Mouse (Mus musculus) layer of hippocampus, adult 9-11 months (tissue): ENCODE measurements around the gene Klk6.
A peak's percentile ranks its signal among the peaks of the same experiment; 100 is the strongest.

ENCODE experiments used
- DNase-seq: peaks from one replicate; pipeline ENCODE4 v3.0.0; 2022

Gene Klk6

DNA sequence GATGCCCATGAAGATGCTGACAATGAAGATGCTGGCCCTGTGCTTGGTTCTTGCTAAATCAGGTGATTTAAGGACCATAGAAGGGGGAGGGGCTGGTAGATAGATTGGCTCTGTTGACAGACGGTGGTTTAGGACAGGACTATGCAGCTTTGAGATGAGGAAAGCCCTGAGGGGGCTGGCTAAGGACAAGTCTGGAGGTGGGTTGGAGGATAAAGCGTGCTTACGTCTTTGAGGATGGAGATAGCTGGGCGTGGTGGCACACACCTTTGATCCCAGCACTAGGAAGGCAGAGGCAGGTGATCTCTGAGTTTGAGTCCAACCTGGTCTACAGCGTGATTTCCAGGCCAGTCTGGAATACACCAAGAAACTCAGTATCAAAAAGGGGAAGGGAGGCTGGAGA lies 1.8 kb downstream of the Klk6 start:
- no peak for DNase-seq

DNA sequence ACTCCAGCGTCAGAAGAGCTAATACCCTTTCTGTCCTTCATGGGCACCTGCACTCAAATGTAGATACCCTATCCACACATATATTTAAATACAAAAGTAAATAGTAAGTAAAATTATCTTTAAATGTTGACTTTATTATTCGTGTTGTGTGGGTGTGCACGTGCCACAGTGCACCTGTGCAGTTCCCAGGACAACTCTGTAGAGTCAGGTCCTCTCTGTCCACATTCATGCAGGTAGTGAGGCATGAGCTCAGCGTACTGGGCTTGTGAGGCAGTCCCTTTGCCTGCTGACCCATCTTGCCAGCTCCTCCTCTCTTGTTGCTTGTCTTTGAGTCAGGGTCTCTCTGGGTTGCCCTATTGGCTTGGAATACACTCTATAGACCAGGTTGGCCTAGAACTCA lies 3.4 kb downstream of the Klk6 start:
- no peak for DNase-seq

DNA sequence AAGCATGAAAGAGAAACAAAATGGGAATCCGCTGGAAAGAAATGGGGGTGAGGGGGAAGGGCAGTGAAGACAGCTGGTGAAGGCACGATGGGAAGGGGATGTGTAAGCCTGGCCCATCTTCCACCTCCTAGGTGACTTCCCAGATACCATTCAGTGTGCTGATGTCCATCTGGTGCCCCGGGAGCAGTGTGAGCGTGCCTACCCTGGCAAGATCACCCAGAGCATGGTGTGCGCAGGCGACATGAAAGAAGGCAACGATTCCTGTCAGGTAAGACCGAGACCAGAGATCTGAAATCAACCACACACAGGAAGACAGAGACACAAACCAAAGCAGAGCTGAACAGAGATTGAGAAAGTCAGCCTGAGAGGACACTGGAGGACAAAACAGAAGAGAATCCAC lies 4.7 kb downstream of the Klk6 start:
- no peak for DNase-seq

DNA sequence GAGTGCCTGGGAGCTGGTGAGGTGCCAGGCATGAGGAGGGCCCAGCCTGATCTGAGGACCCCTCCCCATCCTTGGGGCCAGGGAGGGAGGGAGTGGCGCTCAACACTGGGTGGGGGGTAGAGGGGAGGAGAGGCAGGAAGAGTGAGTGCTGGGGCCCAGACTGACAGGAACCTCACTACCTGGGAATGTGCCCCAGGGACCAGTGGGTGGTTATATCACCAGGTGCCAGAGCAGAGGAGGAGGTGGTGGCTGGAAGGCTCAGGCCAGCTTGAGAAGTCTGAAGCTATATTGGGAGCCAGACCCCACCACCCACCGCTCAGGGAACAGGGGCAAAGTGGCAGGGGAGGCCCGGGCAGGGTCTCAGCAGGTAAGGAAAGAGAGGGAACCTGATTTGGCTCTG lies 17.4 kb downstream of the Klk6 start, which contains the start of gene Klk5:
Klk5 (plus strand) TSS at position 271 of the 400 bp plus-strand sequence.
- DNase-seq, result no peak

DNA sequence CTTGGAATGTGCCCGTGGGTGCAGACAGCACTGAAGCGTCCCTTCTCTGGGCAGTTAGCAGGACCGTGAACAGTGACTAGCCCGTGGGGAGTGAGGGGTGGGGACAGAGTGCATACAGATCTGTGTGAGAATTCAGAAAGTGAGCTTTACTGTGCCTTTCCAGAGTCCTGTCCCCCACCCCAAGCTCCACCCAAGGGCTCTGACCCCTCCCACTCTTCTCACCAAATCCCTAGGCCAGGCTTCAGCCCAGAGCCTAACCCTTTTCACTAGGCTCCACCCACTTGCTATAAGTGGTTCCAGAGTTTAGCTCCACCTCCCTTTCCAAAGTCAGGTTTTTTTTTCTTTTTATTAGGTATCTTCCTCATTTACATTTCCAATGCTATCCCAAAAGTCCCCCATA lies 19.5 kb downstream of the Klk6 start:
- no peak for DNase-seq

DNA sequence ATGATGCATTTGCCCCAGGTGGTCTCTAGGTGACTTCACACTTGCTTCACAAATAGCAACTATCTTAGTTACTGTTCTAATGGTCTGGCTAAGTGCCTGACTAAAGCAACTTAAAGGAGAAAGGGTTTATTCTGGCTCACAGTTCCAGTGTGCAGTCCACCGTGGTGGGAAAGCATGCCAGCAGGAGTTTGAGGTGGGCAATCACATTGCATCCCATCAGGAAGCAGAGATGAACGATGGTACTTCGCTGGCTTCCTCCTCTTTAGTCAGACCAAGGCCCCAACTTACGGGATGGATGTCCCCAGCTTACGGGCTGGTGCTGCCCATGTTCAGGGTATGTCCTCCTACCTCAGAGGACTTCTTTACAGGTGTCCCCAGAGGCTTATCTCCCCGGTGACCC lies 27.3 kb downstream of the Klk6 start:
- no peak for DNase-seq

DNA sequence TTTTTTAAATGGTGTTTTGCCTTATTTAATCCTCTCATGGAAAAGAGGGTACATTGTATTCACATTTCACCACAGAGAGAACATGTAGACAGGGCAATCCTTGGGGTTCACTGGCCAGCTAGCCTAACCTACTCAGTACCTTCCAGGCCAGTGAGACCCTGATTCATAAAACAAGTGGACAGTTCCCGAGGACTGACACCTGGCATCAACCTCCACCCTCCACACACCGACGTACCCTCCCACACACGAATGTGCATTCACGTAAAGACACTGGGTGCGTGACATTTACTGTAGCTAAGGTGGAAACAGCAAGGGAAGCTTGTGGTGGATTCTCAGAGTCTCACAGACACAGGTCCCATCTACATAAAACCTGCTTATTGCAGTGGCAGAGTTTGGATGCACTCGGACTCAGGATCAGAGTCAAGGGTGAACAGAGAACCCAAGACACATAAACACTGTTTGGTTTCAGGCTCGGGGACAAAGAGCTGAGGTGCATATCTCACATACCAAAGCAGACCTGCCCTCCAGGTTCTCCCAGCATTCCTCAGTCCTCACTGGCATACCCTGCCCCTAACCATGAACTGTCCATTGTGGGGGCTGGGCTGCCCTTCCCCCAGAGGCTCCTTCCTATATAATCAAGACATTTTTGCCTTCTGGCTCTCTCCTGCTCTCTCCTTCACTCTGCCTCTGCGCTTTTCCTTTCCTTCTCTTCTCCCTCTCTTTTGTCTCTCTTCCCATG lies 30.5 kb downstream of the Klk6 start:
- no peak for DNase-seq

DNA sequence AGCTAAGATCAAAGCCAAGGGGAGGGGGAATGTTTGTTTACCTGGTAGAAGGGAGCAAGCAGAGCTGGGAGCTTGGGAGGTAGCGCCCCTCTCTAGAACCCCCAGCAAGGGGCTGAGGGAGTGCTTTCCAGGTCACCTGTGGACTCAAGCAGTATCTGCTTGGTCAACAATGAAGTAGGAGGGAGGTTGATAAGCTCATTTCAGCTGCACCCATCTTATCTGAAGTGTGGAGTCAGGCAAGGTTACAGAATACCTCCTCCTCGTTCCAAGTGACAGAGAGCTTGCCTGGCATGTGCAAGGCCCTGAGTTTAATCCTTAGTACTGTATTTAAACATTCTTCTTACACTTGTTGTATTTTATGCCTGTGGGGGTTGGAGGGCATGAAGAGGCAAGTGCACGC lies 31.4 kb downstream of the Klk6 start:
- DNase-seq, result no peak

DNA sequence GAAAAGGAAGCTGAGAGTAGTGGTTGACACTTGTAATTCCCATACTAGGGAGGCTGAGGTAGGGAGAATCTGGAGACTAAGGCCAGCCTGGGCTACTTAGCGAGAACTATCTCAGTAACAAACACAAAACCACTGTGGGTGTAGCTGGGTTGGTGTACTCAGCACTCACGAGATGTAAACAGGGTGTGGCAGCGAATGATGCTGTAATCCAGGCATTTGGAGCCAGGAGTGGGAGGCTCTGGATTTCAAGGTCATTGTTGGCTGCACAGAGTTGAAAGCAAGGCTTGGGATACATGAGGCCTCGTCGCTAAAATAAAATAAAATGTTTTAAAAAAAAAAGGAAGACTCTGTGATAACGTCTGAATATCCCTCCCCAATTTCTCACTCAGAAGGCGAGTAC lies 32.0 kb downstream of the Klk6 start:
- DNase-seq, result no peak

DNA sequence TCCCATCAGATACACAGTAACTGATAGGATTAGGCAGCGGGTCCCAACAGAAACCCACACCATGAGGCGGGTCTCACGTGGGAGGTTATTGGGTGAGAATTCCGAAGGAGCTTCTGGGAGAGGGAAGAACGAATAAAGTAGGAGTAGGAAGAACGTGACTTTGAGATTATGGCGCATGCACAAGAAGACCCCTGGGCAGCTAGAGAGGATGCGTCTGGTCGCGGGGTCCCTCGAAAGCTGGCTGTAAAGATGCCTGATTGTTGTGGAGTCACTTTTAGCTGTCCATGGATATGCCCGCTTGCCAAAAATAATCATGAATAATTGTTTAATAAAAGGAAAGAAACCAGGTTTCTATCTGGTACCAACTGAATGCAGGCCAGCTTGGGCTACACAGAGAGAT lies 33.2 kb downstream of the Klk6 start:
- DNase-seq, result no peak

DNA sequence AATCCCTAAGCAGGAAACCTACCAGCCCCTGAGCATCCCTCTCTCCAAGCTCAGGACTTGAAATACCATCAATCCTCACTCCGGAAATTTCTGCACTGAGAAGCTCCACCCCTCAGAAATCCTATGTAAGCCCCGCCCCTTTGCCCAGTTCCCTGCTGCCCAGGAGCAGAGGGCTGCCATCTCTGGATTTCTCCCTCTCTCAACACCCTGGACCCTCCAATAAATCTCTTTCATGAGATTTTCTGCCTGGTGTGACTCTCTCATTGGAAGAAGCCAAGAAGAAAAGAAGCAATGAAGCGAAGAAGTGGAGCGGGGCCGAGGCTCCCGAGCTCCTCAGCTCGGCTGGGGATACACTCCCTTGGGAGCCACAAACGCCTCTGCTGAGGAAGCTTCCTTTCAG lies 36.1 kb downstream of the Klk6 start:
- no peak for DNase-seq

DNA sequence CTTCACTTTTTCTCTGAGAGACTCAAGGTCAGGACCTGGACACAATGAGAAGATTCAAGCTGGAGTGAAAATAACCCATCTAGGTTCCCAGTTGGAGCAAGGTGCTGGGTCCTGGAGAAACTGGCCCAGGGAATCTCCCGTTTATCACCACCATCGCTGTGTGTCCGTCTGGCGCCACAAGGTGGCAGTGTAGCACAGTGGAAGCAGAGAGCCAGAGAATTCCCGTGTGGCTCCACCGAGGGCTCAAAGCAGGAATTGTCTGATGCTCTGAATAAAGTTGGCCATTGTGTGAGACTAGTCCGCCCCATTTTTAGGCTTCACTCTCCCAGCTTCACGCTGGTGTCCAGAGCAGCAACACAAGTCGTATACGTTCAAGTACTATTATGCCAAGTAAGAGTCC lies 48.9 kb downstream of the Klk6 start:
- DNase-seq, result peak; percentile 47

DNA sequence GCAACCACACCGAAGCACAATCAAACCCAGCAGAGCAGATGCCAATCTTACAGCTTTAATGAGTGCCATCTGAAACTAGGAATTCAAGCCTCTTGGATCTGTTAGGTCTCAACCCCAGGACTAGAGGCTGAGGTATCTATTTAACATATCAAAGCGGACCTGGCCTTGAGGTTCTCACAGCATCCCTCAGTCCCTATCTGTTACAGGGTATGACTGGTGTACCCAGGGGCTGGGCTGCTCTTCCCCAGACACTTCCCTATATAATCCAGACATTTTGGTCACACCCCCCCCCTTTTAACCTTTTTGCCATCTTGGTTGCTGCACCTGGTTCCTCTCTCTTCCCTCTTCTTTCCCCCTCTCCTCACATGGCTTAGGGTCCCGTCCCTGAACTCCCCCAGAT lies 49.4 kb downstream of the Klk6 start:
- no peak for DNase-seq

DNA sequence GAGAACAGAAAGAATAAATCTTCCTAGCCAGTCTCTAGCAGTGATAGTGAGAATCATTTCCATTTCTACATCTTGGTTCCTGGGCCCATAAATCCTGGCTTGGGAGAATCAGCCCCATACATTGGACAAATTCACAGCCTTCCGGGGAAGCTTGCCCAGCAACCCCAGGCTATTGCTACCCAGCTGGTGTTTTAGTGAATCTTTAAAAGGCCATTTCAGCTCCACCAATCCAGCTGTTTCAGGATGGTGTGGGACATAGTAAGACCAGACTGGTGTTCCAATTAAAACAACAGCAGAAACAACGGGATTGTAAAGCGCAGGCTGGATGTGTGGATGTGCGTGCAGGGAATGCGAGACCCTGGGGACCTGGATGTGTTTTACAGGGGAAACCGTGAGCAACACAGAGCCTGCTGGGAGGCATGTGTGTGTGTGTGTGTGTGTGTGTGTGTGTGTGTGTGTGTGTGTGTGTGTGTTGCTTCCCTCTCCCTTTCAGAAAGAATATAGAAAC lies 50.6 kb downstream of the Klk6 start:
- DNase-seq, result no peak

DNA sequence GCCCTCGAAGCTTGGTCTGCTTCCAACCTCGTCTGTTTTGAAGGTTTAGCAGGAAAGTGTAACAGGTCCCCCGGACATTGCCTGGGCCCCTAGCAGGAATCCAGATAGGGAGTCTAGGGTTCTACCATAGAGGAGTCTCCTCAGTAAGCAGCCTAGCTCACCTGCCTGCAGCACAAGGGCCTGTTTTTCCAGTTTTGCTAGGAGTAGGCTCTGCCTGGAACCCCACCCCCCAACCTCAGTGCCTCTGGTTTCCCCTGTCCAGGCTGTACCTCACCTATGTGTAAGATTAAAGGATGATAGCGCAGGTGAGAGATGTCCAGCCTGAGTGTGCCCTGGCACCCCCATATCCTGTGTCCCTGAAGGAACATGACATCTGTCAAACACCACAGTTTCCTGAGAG lies 52.1 kb downstream of the Klk6 start:
- no peak for DNase-seq

DNA sequence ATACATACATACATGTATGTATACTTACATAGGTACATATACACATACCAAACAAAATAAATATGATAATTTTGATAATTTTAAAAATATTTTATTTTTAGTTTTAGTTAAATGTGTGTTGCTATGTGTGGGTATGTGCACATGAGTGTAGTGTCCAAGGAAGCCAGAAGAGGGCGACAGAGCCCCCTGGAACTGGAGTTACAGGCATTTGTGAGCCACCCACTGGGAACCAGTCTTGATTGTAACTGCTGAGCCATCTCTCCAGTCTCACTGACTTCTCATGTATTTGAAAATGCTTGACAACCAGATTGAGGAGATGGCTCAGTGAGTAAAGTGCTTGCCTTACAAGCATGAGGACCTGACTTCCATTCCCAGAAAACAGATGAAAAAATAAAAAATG lies 54.0 kb downstream of the Klk6 start:
- DNase-seq, result no peak

DNA sequence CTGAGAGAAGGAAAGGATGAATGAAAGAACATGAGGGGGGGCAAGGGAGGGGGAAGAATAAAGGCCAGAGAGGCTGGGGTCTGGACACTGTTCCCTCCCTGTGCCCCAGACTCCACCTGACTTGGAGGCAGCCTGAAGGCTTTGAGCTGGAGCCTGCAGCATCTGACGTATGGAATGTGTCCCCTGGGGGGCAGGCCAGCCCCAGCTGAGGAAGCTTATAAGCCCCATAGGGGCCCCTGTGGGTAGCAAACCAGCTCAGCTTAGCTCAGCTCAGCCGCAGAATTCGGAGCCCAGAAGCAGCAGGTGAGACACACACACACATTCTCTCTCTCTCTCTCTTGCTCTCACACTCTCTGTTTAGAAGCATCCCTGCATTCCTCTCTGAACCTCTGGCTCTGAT lies 56.6 kb downstream of the Klk6 start, which contains the start of gene Klk4:
Klk4 (plus strand) TSS at position 249 of the 400 bp plus-strand sequence.
- no peak for DNase-seq
